Mouse (Mus musculus): ENCODE results near the gene Krtap1-4.
"Not testable (repeated sequence)": the region's sequence is repeated elsewhere in the genome, so short reads cannot be mapped to it uniquely, and the experiment has no call there.

Krtap1-4 gene

GRCm38 (mm10) chr11:99583245-99583704 is at the start of gene Krtap1-4:
Gene Krtap1-4, minus strand, starts transcription at chr11:99583654.
- DNase-seq, result no peak

GRCm38 (mm10) chr11:99630890-99631289 is 47.4 kb upstream of the Krtap1-4 start:
- DNase-seq, result no peak

GRCm38 (mm10) chr11:99628138-99628537 is 44.7 kb upstream of the Krtap1-4 start, which contains the start of gene Krtap4-1:
Gene Krtap4-1, minus strand, starts transcription at chr11:99628238.
- DNase-seq, result no peak

- no peak for DNase-seq
These were observed 36.9 kb upstream of the Krtap1-4 start, which contains the start of gene Gm11562 for GRCm38 (mm10) chr11:99620335-99620734. Gene Gm11562, minus strand, starts transcription at chr11:99620435.

GRCm38 (mm10) chr11:99614796-99615363 is 31.4 kb upstream of the Krtap1-4 start, which contains the start of gene Krtap2-4:
Gene Krtap2-4, minus strand, starts transcription at chr11:99614846.
- DNase-seq, result no peak

- DNase-seq, result not testable (repeated sequence)
These were observed 26.6 kb upstream of the Krtap1-4 start, which contains the start of gene Gm11937 for GRCm38 (mm10) chr11:99610089-99610488. Gene Gm11937, minus strand, starts transcription at chr11:99610189.

- DNase-seq, result no peak
These were observed 25.7 kb upstream of the Krtap1-4 start for GRCm38 (mm10) chr11:99609126-99609525.

- DNase-seq, result not testable (repeated sequence)
These were observed 19.8 kb upstream of the Krtap1-4 start, which contains the start of gene Gm11938 for GRCm38 (mm10) chr11:99603208-99603607. Gene Gm11938, minus strand, starts transcription at chr11:99603308.

GRCm38 (mm10) chr11:99597742-99598141 is 14.3 kb upstream of the Krtap1-4 start, which contains the start of gene Krtap9-3:
Gene Krtap9-3, minus strand, starts transcription at chr11:99598105.
- not testable (repeated sequence) for DNase-seq

- DNase-seq, result no peak
These were observed 7.5 kb upstream of the Krtap1-4 start, which contains the start of gene Krtap1-3 for GRCm38 (mm10) chr11:99590981-99591380. Gene Krtap1-3, minus strand, starts transcription at chr11:99591339.

GRCm38 (mm10) chr11:99585096-99585495 is 1.6 kb upstream of the Krtap1-4 start:
- DNase-seq, result no peak

- DNase-seq, result no peak
These were observed 1.9 kb downstream of the Krtap1-4 start for GRCm38 (mm10) chr11:99581564-99581963.

- no peak for DNase-seq
These were observed 2.4 kb downstream of the Krtap1-4 start for GRCm38 (mm10) chr11:99581051-99581450.

- DNase-seq, result no peak
These were observed 2.8 kb downstream of the Krtap1-4 start, which contains the start of gene Krtap1-5 for GRCm38 (mm10) chr11:99580636-99581035. Gene Krtap1-5, minus strand, starts transcription at chr11:99581016.

GRCm38 (mm10) chr11:99574106-99574505 is 9.3 kb downstream of the Krtap1-4 start:
- peak; percentile 78 for DNase-seq

- DNase-seq, result no peak
These were observed 10.3 kb downstream of the Krtap1-4 start for GRCm38 (mm10) chr11:99573164-99573563.

GRCm38 (mm10) chr11:99566530-99566929 is 16.9 kb downstream of the Krtap1-4 start, which contains the start of gene Krtap3-1:
Gene Krtap3-1, minus strand, starts transcription at chr11:99566630.
- DNase-seq, result no peak

- DNase-seq, result no peak
These were observed 20.9 kb downstream of the Krtap1-4 start for GRCm38 (mm10) chr11:99562580-99562979.

GRCm38 (mm10) chr11:99559366-99559765 is 24.1 kb downstream of the Krtap1-4 start, which contains the start of gene Gm11939:
Gene Gm11939, minus strand, starts transcription at chr11:99559466.
- DNase-seq, result no peak

GRCm38 (mm10) chr11:99557976-99558745 is 25.3 kb downstream of the Krtap1-4 start:
- DNase-seq, result no peak

GRCm38 (mm10) chr11:99556753-99557152 is 26.7 kb downstream of the Krtap1-4 start, which contains the start of gene Krtap3-2:
Gene Krtap3-2, minus strand, starts transcription at chr11:99556853.
- no peak for DNase-seq

- DNase-seq, result no peak
These were observed 27.3 kb downstream of the Krtap1-4 start for GRCm38 (mm10) chr11:99556195-99556594.

- DNase-seq, result no peak
These were observed 32.7 kb downstream of the Krtap1-4 start, which contains the start of gene Krtap3-3 for GRCm38 (mm10) chr11:99550765-99551164. Gene Krtap3-3, minus strand, starts transcription at chr11:99550865.
